Mouse (Mus musculus) megakaryocyte-erythroid progenitor cell, adult 5 weeks (primary cell): Measurements from ENCODE around the gene Wnt8b. TPM values are rescaled to one million over a fixed set of nuclear protein-coding genes. Genes with fewer than 3 reads are reported as not detected.

Experiments
- polyA plus RNA-seq: library from polyadenylated mRNA; stranded (reverse); fragments of >175 nt; gene quantifications from 2 replicates; pipeline ENCODE4 v1.2.3, GENCODE M21; 2012

Wnt8b gene
- not detected in 2 replicates for polyA plus RNA-seq

GRCm38 (mm10) chr19:44493128-44493527 is at the start of gene Wnt8b:
Gene Wnt8b (plus strand): TSS chr19:44493472.

GRCm38 (mm10) chr19:44545321-44546041 is 52.2 kb downstream of the Wnt8b start, which contains the start of gene Sec31b:
Gene Sec31b (minus strand): TSS chr19:44545864.

GRCm38 (mm10) chr19:44552731-44553130 is 59.5 kb downstream of the Wnt8b start, which contains the start of gene Gm20538:
Gene Gm20538 (minus strand): TSS chr19:44552831.

GRCm38 (mm10) chr19:44554861-44555590 is 61.8 kb downstream of the Wnt8b start, which contains the start of gene Ndufb8:
Gene Ndufb8 (minus strand): TSS chr19:44555440.

GRCm38 (mm10) chr19:44562652-44563206 is 69.5 kb downstream of the Wnt8b start, which contains the start of gene Hif1an:
Gene Hif1an (plus strand): TSS chr19:44562850.

Other genes starting within 250 kb of the Wnt8b start
- gene Scd2, start 199.8 kb upstream of the Wnt8b start, polyA plus RNA-seq = 9.7 and 10.6 TPM in 2 replicates
- 0.02 and 0.04 TPM in 2 replicates for gene Scd4, start 160.4 kb upstream of the Wnt8b start, polyA plus RNA-seq
- 1.4 and 3.9 TPM in 2 replicates for gene Scd1, start 85.6 kb upstream of the Wnt8b start, polyA plus RNA-seq
- gene Sec31b, start 52.4 kb downstream of the Wnt8b start, polyA plus RNA-seq = 2.9 and 3.6 TPM in 2 replicates
- gene Gm20538, start 59.4 kb downstream of the Wnt8b start, polyA plus RNA-seq = not detected in 2 replicates
- gene Ndufb8, start 62.0 kb downstream of the Wnt8b start, polyA plus RNA-seq = 180 TPM in 2 replicates
- gene Hif1an, start 69.4 kb downstream of the Wnt8b start, polyA plus RNA-seq = 13.6 and 15.6 TPM in 2 replicates